Mouse (Mus musculus) frontal cortex, adult (tissue): Measurements from ENCODE around the gene Ceacam3.
"Not testable (repeated sequence)": the region's sequence is repeated elsewhere in the genome, so short reads cannot be mapped to it uniquely, and the experiment has no call there.

Source experiments
- ATAC-seq: cut with Nextera tagmentation; 2 replicates; pipeline ENCODE4 v1.9.2; 2017; ENCODE audit warnings: mild to moderate bottlenecking, moderate library complexity, mixed read lengths; ENCODE audit not compliant: low TSS enrichment

Ceacam3 gene

DNA sequence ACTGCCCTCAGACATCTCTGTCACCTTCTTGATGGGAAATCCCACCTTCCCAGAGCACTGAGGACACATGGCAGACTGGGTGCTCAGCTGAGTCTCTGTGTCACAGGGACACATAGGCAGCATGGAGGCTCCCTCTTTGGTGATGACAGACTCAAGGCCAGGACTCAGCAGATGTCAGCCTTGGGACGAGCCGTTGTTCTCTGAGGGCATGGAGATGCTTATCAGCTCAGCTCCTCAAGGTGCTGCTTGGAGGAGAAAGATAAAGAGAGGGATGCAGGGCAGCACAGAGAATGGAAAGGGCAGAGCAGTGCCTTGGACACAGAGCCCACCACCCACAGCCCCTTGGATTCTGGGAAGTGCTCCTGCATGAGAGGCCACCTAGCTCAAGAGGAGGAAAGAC, at the start of gene Ceacam3:
TSS of gene Ceacam3 (plus strand) at position 352 of the 400 bp plus-strand sequence.
- no peak for ATAC-seq

DNA sequence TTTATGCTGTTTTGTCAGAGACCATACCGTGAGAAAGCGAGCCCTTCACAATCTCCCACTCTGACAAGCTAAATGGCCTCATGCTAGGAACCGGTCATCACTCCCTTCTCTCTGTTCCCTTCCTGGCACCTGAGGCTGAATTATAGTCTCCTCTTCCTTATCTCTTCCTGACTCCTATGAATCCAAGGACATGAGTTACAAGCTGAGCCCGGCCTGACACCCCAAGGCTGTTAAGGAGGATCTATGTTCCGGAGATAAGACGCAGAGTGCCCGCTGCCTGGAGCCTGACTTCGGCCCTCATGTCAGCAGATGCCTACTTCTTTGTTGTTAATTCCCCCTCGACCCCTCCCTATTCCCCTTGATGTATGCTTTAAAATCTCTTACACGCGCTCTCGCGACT, 48.5 kb upstream of the Ceacam3 start:
- ATAC-seq, result not testable (repeated sequence)

DNA sequence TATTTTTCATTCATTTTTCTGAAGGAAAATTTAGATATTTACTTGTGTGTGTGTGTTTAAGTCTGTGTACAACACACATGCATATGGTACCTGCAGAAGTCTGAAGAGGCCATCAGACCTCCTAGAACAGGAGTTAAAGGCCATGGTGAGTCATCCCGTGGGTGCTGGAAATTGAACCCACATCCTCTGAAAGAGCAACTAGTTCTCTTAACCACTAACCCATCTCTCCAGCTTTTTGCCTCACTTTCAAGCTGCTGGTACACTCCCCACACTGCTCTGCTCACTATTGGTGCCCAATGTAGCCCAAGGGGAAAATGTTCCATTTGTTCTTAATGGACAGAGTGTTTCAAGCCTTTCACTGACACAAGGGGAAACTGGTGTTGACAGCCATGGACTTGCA, 14.8 kb upstream of the Ceacam3 start:
- ATAC-seq, result no peak

DNA sequence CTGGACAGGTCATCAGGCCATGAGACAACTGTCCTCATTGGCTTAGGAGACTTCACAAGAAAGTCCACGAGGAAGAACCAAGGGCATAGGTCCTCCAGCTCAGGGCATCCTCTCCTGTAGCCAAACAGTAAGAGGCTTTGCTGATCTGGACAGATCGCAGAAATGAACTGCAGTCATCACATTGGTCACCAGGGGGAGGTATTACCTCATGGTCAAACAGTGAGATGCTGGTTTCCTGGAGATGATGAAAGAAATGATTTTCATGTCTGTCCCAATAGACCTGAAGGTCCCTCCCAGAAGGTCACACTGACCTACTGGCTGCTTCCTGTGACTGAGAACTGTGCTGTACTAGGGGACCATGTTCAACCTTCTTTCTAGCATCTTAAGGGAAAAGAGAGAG, 5.6 kb downstream of the Ceacam3 start:
- no peak for ATAC-seq

DNA sequence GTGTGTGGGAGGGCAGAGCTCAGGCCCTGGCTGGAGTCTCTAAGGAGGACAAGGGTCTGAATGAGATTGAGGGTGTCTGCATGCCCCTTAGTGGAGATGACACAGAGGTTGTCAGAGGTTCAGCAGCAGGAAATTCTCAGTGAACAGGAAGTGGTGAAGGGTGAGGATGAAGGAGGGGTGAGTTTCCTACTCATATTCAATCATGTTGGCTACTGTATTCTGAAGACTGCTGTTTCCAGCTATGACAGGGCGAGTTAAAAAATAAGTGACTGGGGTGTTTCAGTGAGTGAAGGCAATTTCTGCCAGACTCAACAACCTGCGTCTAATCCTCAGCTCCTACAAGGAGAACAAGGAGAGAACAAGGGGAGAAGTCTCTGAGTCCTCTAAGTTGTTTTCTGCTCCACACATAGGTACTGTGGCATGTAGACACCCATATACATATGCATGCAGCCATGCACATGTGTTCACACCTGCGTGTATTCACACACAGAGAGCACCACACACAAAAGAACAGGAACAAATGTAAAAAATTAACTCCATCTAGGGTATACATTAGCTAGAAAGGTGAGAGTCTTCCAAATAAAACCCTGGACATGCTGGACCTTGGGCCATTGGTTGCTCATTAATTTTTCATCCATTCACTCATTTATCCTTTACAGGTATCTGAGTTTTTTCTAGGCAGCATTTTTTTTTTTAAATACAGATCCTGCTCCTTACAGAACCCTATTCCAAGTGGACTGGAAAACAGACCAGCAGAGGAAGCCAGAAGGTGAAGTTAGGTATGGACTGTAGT, 7.0 kb downstream of the Ceacam3 start:
- no peak for ATAC-seq

DNA sequence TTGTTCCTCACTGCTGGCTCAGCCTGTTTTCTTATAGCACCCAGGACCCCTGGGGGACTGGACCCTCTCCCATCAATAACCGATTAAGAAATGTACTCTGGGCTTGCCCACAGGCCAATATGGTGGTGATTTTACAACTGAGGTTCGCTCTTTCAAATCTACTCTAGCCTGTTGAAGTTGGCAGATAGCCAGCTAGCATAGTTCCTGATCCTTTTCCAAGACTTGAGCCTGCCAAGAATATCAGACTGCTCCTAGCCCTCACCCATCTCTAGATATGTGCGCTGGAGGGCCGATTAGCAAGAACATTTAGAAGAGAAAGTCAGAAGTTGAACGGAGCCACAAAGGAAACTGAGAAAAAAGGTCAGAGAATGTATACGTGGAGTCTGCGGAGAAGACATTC, 8.9 kb downstream of the Ceacam3 start:
- ATAC-seq, result no peak

DNA sequence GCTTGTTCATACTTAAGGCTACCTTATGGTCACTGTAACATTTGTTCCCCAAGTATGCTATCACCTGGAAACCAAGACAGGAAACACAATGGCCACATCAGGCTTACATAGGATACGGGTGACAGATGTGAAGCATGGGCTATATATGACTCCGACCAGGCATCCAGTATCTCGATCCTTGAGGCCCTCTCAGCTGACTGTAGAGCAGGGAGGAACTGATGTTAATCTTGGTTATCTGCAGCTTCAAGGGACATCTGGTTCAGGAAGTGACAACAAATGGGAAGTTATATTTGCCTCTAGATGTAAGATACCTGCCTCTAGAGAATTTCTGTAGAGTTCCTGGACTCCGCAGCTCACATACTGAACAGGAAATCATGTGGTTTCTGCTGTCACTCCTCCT, 21.7 kb downstream of the Ceacam3 start:
- ATAC-seq, result no peak

DNA sequence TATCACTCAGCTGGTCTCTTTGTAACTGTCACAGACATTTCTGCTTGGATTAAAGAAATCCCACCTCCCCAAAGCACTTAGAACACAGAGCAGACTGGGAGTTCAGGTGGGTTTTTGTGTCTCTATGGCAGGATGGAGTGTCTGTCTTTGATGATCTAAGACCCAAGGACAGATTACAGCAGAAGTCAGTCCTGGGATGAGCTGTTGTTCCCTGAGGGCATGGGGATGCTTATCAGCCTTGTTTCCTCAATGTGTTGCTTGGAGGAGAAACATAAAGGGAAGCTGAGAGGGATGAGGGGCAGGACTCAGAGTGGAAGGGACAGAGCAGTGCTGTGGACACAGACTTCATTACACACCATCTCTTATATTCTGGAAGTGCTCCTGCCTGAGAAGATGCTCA, 53.1 kb downstream of the Ceacam3 start, which contains the start of gene Psg29:
TSS of gene Psg29 (plus strand) at position 301 of the 400 bp plus-strand sequence.
- no peak for ATAC-seq

DNA sequence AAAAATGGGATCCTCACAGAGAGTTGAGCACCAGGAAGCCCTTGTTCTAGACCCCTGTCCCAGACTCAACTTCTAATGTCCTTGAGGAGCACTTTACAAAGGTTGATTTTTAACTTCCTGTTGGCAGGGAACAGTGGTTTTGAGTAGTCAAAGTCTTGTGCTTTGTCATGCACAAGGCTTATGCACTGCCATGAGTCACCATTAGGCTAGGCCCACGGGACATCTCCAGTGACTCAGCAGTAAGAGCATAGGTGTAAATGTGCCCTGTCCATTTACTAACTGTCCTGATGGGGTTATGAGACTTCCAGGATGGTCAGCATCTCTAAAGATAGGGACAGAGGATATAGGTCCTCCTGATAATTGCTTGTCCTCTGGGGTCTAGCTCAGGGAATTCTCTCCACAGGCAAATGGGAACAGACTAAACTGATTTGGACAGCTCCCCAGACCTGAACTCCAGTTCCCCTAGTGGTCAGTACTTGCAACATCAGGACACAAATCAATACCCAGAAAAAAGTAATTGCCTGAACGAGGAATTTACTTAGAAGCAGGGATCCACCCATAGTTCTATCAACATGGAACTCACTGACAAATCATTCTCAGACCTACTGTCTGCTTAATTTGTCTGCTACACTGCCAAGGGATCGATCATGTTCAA, 55.6 kb downstream of the Ceacam3 start:
- no peak for ATAC-seq
